Mouse (Mus musculus): ENCODE results near the gene Ercc6. TPM values are rescaled to one million over a fixed set of nuclear protein-coding genes. Genes with fewer than 3 reads are reported as not detected.
A peak's percentile ranks its signal among the peaks of the same experiment; 100 is the strongest.

The Ercc6 gene
- 10 to 100 TPM; 17.6 to 22.6 TPM for total RNA-seq (2021)
- long read RNA-seq, experiment 1, full-length matches to known transcripts, result 1 of 6 reads
- long read RNA-seq, experiment 1, partial matches to known transcripts, result 2 of 6 reads
- long read RNA-seq, experiment 1, other reads (novel, unspliced or antisense), result 3 of 6 reads
- long read RNA-seq, experiment 2, partial matches to known transcripts, result 1 of 4 reads
- long read RNA-seq, experiment 2, other reads (novel, unspliced or antisense), result 3 of 4 reads

GRCm38 (mm10) chr14:32513336-32514032 is at the start of gene Ercc6:
Gene Ercc6 (plus strand): TSS chr14:32513521.
- intact Hi-C loops (cut with DNase I), result no loop called here
- DNase-seq (ENCODE audit: low spot score in 2 of 2), result peak; percentile 94 to 95

- DNase-seq (ENCODE audit: low spot score in 2 of 2), result no peak
- intact Hi-C loops (cut with DNase I), result loop anchor here (10.0 kb wide), 1 partner anchor 90 kb away; no protein-coding TSS in a partner anchor
Measured at GRCm38 (mm10) chr14:32464601-32465505, 48.5 kb upstream of the Ercc6 start, which contains the start of gene Slc18a3. Gene Slc18a3 (minus strand): TSS chr14:32464850.

GRCm38 (mm10) chr14:32465506-32465870 is 47.8 kb upstream of the Ercc6 start:
- no peak for DNase-seq (ENCODE audit: low spot score in 2 of 2)
- intact Hi-C loops (cut with DNase I), result loop anchor here (10.0 kb wide), 1 partner anchor 91 kb away; no protein-coding TSS in a partner anchor

GRCm38 (mm10) chr14:32465889-32466288 is 47.4 kb upstream of the Ercc6 start, which contains the start of gene Chat:
Gene Chat (minus strand): TSS chr14:32465989.
- no peak for DNase-seq (ENCODE audit: low spot score in 2 of 2)
- intact Hi-C loops (cut with DNase I), result loop anchor here (10.0 kb wide), 1 partner anchor 91 kb away; no protein-coding TSS in a partner anchor

- intact Hi-C loops (cut with DNase I), result loop anchor here (10.0 kb wide), 1 partner anchor 93 kb away; no protein-coding TSS in a partner anchor
- no peak for DNase-seq (ENCODE audit: low spot score in 2 of 2)
Measured at GRCm38 (mm10) chr14:32467606-32468005, 45.7 kb upstream of the Ercc6 start.

- intact Hi-C loops (cut with DNase I), result loop anchor here (5.0 kb wide), 1 partner anchor 241 kb away; no protein-coding TSS in a partner anchor
- DNase-seq (ENCODE audit: low spot score in 2 of 2), result peak; percentile 82 to 84
Measured at GRCm38 (mm10) chr14:32472996-32473395, 40.3 kb upstream of the Ercc6 start.

GRCm38 (mm10) chr14:32476559-32476958 is 36.8 kb upstream of the Ercc6 start:
- intact Hi-C loops (cut with DNase I), result no loop called here
- no peak for DNase-seq (ENCODE audit: low spot score in 2 of 2)

GRCm38 (mm10) chr14:32477581-32477980 is 35.7 kb upstream of the Ercc6 start:
- no peak for DNase-seq (ENCODE audit: low spot score in 2 of 2)

GRCm38 (mm10) chr14:32482061-32482460 is 31.3 kb upstream of the Ercc6 start:
- peak in 1 of 2 experiments; percentile 11 for DNase-seq (ENCODE audit: low spot score in 2 of 2)
- intact Hi-C loops (cut with DNase I), result loop anchor here (2.0 kb wide), 1 partner anchor 253 kb away; no protein-coding TSS in a partner anchor

More at GRCm38 (mm10) chr14:32477581-32477980, 35.7 kb upstream of the Ercc6 start:
- intact Hi-C loops (cut with DNase I), result no loop called here

GRCm38 (mm10) chr14:32492521-32492920 is 20.8 kb upstream of the Ercc6 start:
- DNase-seq (ENCODE audit: low spot score in 2 of 2), result peak in 1 of 2 experiments; percentile 42
- intact Hi-C loops (cut with DNase I), result no loop called here

- DNase-seq (ENCODE audit: low spot score in 2 of 2), result no peak
- intact Hi-C loops (cut with DNase I), result no loop called here
Measured at GRCm38 (mm10) chr14:32496115-32496850, 17.0 kb upstream of the Ercc6 start.

GRCm38 (mm10) chr14:32501303-32501702 is 12.0 kb upstream of the Ercc6 start:
- intact Hi-C loops (cut with DNase I), result no loop called here
- DNase-seq (ENCODE audit: low spot score in 2 of 2), result no peak

GRCm38 (mm10) chr14:32502764-32503688 is 10.3 kb upstream of the Ercc6 start:
- intact Hi-C loops (cut with DNase I), result no loop called here
- DNase-seq (ENCODE audit: low spot score in 2 of 2), result no peak

GRCm38 (mm10) chr14:32503897-32504296 is 9.4 kb upstream of the Ercc6 start:
- intact Hi-C loops (cut with DNase I), result no loop called here
- no peak for DNase-seq (ENCODE audit: low spot score in 2 of 2)

GRCm38 (mm10) chr14:32506329-32506728 is 7.0 kb upstream of the Ercc6 start:
- intact Hi-C loops (cut with DNase I), result no loop called here
- no peak for DNase-seq (ENCODE audit: low spot score in 2 of 2)

- intact Hi-C loops (cut with DNase I), result no loop called here
- no peak for DNase-seq (ENCODE audit: low spot score in 2 of 2)
Measured at GRCm38 (mm10) chr14:32507216-32507615, 6.1 kb upstream of the Ercc6 start.

GRCm38 (mm10) chr14:32508105-32508835 is 5.1 kb upstream of the Ercc6 start:
- intact Hi-C loops (cut with DNase I), result no loop called here
- no peak for DNase-seq (ENCODE audit: low spot score in 2 of 2)

Measured in left cerebral cortex, postnatal 14 days (tissue).